Mouse (Mus musculus) lung, postnatal 25 days (tissue): ENCODE results near the gene Abce1.

Experiments used
- DNase-seq: peaks from one replicate; pipeline ENCODE4 v3.0.0; 2022; ENCODE audit warnings: low spot score

Gene Abce1

DNA sequence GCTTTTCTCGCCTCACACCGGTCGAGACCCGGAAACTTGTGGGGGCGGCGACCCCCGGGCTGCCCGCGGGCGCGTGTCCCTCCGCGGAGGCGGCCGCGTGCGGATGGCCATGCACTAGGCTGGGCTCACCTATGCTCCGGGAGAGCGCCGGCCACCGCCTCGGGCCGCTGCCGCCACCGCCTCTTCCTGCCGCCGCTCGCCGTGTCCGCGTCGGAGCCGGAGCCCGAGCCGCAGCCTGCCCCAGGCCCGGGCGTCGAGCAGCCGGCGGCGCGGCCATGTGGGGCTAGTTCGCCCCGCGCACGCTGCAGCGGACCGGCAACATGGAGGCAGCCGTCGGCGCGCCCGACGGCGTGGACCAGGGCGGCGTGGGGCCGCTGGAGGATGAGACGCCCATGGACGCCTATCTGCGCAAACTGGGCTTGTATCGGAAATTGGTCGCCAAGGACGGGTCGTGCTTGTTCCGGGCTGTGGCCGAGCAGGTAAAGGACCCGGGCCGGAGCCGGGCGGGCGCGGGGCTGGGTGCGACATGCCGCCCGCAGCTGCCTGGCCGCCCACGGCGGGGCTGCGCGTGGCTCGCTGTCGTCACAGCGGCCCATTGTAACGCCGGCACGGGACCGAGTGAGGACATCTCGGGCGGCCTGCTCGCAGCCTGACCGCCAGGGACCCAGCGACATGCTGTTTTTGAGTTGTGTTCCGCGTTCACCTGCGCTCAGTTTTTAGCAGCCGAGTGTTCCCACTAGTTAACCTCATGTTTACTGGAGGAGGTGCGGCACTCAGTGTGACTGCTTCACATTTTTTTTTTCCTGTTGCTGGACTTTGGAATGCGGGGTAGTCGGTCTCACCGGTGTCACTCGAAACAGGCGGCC, 71.7 kb downstream of the Abce1 start, which contains the start of gene Otud4:
Gene Otud4, plus strand, starts transcription at position 33 of the 866 bp plus-strand sequence.
- DNase-seq, result peak; percentile 32

GRCm38 (mm10) chr8:79638707-79639549, 72.6 kb downstream of the Abce1 start:
- DNase-seq, result peak; percentile 99

- no peak for DNase-seq
Observed at GRCm38 (mm10) chr8:79638001-79638706, 73.4 kb downstream of the Abce1 start.

GRCm38 (mm10) chr8:79637237-79637636, 74.3 kb downstream of the Abce1 start:
- no peak for DNase-seq

DNA sequence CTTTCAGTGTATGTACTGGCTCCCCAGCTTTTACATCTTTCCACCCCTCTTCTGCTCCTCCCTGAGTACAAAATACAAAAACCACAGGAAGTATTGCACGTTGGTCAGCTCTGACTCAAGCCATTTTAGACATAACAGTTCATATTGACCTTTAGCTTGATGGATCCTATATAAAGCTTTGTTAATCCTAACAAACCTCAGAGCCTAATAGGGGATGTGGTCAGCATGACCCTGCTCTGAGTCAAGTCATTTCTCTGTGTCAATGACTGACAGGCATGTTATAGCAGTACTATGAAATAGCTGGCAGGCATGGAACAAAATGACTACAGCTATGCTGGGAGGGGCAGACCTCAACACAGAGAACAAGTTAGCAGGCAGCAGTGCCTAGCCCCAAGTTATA, 75.4 kb downstream of the Abce1 start:
- no peak for DNase-seq

GRCm38 (mm10) chr8:79635491-79635890, 76.0 kb downstream of the Abce1 start:
- no peak for DNase-seq
